Comparison of ENCODE assay signal across 24 mouse cellular contexts in genomic region chr13:114061234-114061633, GRCm38 (mm10).
DNase-seq lines count a peak whose midpoint lies in the region; ATAC-seq and TF ChIP-seq lines count a peak whose summit lies in the region.
"Had no signal": no experiment of that assay in that cellular context is flagged by ENCODE, and none has a peak within 500 bp of the region (broad histone marks: within the 10 kb centered on the region; RNA-seq: fewer than 3 reads in every experiment).

No protein-coding gene starts in this region.

- no peaks in the 10 kb centered on the region; the same call in 1 of the 2 replicates for H3K9me3 ChIP-seq in liver, postnatal 0 days (ENCODE audit: low read length)
- H3K9me3 ChIP-seq: embryonic facial prominence, embryonic 10.5 days; embryonic facial prominence, embryonic 12.5 days; forebrain, embryonic 10.5 days; G1E had no signal

- 90% methylated on average over 7 of the region's 7 CpGs for WGBS in liver, postnatal 0 days (ENCODE audit: insufficient replicate concordance)

- no peak for TF ChIP-seq EP300 in liver, postnatal 0 days (IDR thresholded peaks at IDR 0.05; ENCODE audit: low read depth)

- TF ChIP-seq CTCF in liver, postnatal 0 days (IDR thresholded peaks at IDR 0.05; ENCODE audit: low read depth) = no peak

- H3K9ac ChIP-seq in liver, postnatal 0 days (replicated peaks) = no peak overlapping the region
- H3K9ac ChIP-seq: embryonic facial prominence, embryonic 12.5 days; forebrain, embryonic 12.5 days had no signal

- H3K36me3 ChIP-seq in liver, postnatal 0 days (replicated peaks; ENCODE audit: insufficient read depth, low read length) = no peaks in the 10 kb centered on the region
- H3K36me3 ChIP-seq: embryonic facial prominence, embryonic 10.5 days; embryonic facial prominence, embryonic 12.5 days; forebrain, embryonic 10.5 days; forebrain, embryonic 12.5 days had no signal

- H3K4me1 ChIP-seq in liver, postnatal 0 days (ENCODE audit: insufficient read depth) = no peaks in the 10 kb centered on the region
- H3K4me1 ChIP-seq: embryonic facial prominence, embryonic 12.5 days; forebrain, embryonic 12.5 days had no signal

- H3K4me3 ChIP-seq in liver, postnatal 0 days (ENCODE audit: low read depth, low read length) = no peak overlapping the region
- H3K4me3 ChIP-seq: embryonic facial prominence, embryonic 10.5 days; embryonic facial prominence, embryonic 12.5 days; forebrain, embryonic 10.5 days; forebrain, embryonic 12.5 days had no signal

- no peak for ATAC-seq in liver, postnatal 0 days
- ATAC-seq in erythroblast, adult 5-6 weeks (replicated peaks; ENCODE audit: low FRiP score, poor library complexity, severe bottlenecking) = no peak
- ATAC-seq: CD4-positive, CD25-positive, alpha-beta regulatory T cell, adult 4 months; forebrain, embryonic 14.5 days; forebrain, embryonic 16.5 days had no signal

- no peaks in the 10 kb centered on the region for H3K27me3 ChIP-seq in liver, postnatal 0 days (ENCODE audit: insufficient read depth, low read length)
- H3K27me3 ChIP-seq: CH12.LX; embryonic facial prominence, embryonic 12.5 days; forebrain, embryonic 12.5 days had no signal

- peak overlapping the region; percentile 26; the same call in 1 of the 2 replicates for H3K27ac ChIP-seq in liver, postnatal 0 days (ENCODE audit: low read depth)
- H3K27ac ChIP-seq: embryonic facial prominence, embryonic 10.5 days; embryonic facial prominence, embryonic 12.5 days; forebrain, embryonic 10.5 days; forebrain, embryonic 12.5 days had no signal

- no peak overlapping the region for H3K4me2 ChIP-seq in liver, postnatal 0 days (ENCODE audit: low read depth, low read length)
- H3K4me2 ChIP-seq: embryonic facial prominence, embryonic 12.5 days; forebrain, embryonic 12.5 days had no signal

- DNase-seq in liver, postnatal 0 days = no peak
- no peak for DNase-seq in liver
- peak; percentile 14 for DNase-seq in brain, adult 2 months (ENCODE audit: low read depth, low spot score)
- peak; percentile 7 for DNase-seq in fibroblast of lung, adult 2 months (ENCODE audit: low read depth)
- DNase-seq in testis, postnatal 10 days (ENCODE audit: low spot score) = no peak
- DNase-seq: adrenal gland, adult 2 months; adrenal gland, postnatal 10 days; adrenal gland, postnatal 25 days; B cell, adult 2 months; cerebellum, adult 11-12 months; cerebellum, adult 2 months; cerebellum, adult 9-10 months; cerebellum, postnatal 10 days; cerebellum, postnatal 25 days had no signal

Comparison
In these comparisons a context has a peak if more than half of its experiments do, and no peak if none do; other contexts are left out.
1. DNase-seq: peak in brain, adult 2 months (single experiment) and fibroblast of lung, adult 2 months (single experiment); none in liver, postnatal 0 days (single experiment), liver (single experiment) and testis, postnatal 10 days (single experiment).